Mouse (Mus musculus): ENCODE data around the gene Unc79. TPM values are rescaled to one million over a fixed set of nuclear protein-coding genes. Genes with fewer than 3 reads are reported as not detected.
A peak's percentile ranks its signal among the peaks of the same experiment; 100 is the strongest.

Unc79 gene
- polyA plus RNA-seq, 1 experiment from 2014 or later, result 8.3 TPM

GRCm38 (mm10) chr12:103131419-103131818 lies 182.8 kb downstream of the Unc79 start:
- H3K9me3 ChIP-seq, result no peaks in the 10 kb centered on the region
- H3K4me2 ChIP-seq (replicated peaks), result no peak overlapping the region
- peaks cover 66% of the 10 kb centered on the region for H3K36me3 ChIP-seq
- ATAC-seq, result no peak
- no peaks in the 10 kb centered on the region for H3K27me3 ChIP-seq
- 56% methylated on average over 6 of the region's 6 CpGs for WGBS
- H3K4me1 ChIP-seq (replicated peaks), result no peaks in the 10 kb centered on the region
- no peak overlapping the region for H3K9ac ChIP-seq (replicated peaks)
- no peak overlapping the region for H3K27ac ChIP-seq
- no peak overlapping the region for H3K4me3 ChIP-seq (replicated peaks)

DNA sequence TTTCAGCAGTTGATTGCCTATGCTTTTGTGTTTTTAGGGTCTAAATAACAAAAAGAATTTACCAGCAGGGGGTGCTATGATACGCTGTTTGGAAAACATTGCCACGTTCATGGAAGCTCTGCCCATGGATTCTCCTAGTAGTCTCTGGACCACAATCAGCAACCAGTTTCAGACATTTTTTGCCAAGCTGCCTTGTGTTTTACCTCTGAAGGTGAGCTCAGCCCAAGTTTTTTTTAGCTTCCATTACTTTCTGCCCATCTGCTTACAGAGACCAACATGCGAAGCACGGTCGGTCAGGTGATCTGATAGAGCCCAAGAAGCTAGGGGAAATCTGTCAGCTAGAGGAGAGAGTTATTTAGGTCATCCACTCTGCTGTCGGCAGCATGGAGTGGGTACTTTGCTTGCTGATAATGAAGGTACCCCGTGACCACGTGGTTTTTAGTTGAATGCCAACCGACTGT lies 193.9 kb downstream of the Unc79 start:
- no peaks in the 10 kb centered on the region for H3K9me3 ChIP-seq
- H3K9ac ChIP-seq (replicated peaks), result no peak overlapping the region
- no peaks in the 10 kb centered on the region for H3K27me3 ChIP-seq
- no peak overlapping the region for H3K27ac ChIP-seq
- no peak overlapping the region for H3K4me2 ChIP-seq (replicated peaks)
- ATAC-seq, result peak; percentile 46; the same call in 1 of the 2 replicates
- H3K4me3 ChIP-seq (replicated peaks), result no peak overlapping the region
- 62% methylated on average over 9 of the region's 9 CpGs for WGBS
- H3K4me1 ChIP-seq (replicated peaks), result 0 out of 2 replicates have a peak, but pooled peaks cover 7% of the 10 kb centered on the region
- H3K36me3 ChIP-seq, result peaks cover 21% of the 10 kb centered on the region

- peak; percentile 79 for ATAC-seq
- H3K4me3 ChIP-seq (replicated peaks), result no peak overlapping the region
- no peaks in the 10 kb centered on the region for H3K9me3 ChIP-seq
- no peak overlapping the region for H3K9ac ChIP-seq (replicated peaks)
- no peak overlapping the region for H3K27ac ChIP-seq
- no peak overlapping the region for H3K4me2 ChIP-seq (replicated peaks)
- WGBS, result 30% methylated on average over 9 of the region's 9 CpGs
- H3K4me1 ChIP-seq (replicated peaks), result 0 out of 2 replicates have a peak, but pooled peaks cover 7% of the 10 kb centered on the region
- H3K27me3 ChIP-seq, result no peaks in the 10 kb centered on the region
- peaks cover 33% of the 10 kb centered on the region for H3K36me3 ChIP-seq
Measured at GRCm38 (mm10) chr12:103143798-103144565, 195.3 kb downstream of the Unc79 start.

- no peaks in the 10 kb centered on the region for H3K27me3 ChIP-seq
- H3K36me3 ChIP-seq, result peaks cover 43% of the 10 kb centered on the region
- H3K4me1 ChIP-seq (replicated peaks), result no peaks in the 10 kb centered on the region
- H3K27ac ChIP-seq, result no peak overlapping the region
- no peak overlapping the region for H3K4me2 ChIP-seq (replicated peaks)
- H3K4me3 ChIP-seq (replicated peaks), result no peak overlapping the region
- H3K9me3 ChIP-seq, result no peaks in the 10 kb centered on the region
- ATAC-seq, result no peak
- no peak overlapping the region for H3K9ac ChIP-seq (replicated peaks)
- WGBS, result 84% methylated on average over 2 of the region's 2 CpGs
Measured at GRCm38 (mm10) chr12:103150247-103150646, 201.6 kb downstream of the Unc79 start.

GRCm38 (mm10) chr12:103154927-103155326 lies 206.3 kb downstream of the Unc79 start:
- H3K9ac ChIP-seq (replicated peaks), result no peak overlapping the region
- peaks cover 31% of the 10 kb centered on the region for H3K36me3 ChIP-seq
- H3K27me3 ChIP-seq, result no peaks in the 10 kb centered on the region
- H3K4me1 ChIP-seq (replicated peaks), result peaks cover 28% of the 10 kb centered on the region
- H3K9me3 ChIP-seq, result no peaks in the 10 kb centered on the region
- ATAC-seq, result no peak
- H3K4me2 ChIP-seq (replicated peaks), result no peak overlapping the region
- 75% methylated on average over 2 of the region's 2 CpGs for WGBS
- H3K4me3 ChIP-seq (replicated peaks), result no peak overlapping the region
- no peak overlapping the region for H3K27ac ChIP-seq

DNA sequence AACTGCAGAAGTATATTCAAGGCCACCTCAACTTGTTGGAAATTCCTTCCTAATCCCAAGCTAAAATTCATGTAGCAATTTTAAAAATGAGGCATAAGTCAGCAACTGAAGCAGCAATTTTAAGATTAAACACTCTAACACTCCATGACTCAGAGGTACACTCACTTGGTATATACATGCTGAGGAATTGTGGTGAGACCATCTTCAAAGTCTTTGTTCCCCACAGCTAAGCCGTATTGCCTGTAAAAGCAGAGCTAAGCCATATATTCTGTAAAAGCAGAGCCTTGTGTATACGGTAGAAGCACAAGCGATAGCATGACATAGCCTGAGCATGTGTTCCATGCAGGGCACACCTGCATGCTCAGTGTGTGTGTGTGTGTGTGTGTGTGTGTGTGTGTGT lies 206.7 kb downstream of the Unc79 start:
- no peak overlapping the region for H3K27ac ChIP-seq
- no peak overlapping the region for H3K9ac ChIP-seq (replicated peaks)
- H3K4me3 ChIP-seq (replicated peaks), result no peak overlapping the region
- H3K9me3 ChIP-seq, result no peaks in the 10 kb centered on the region
- WGBS, result 58% methylated on average over 3 of the region's 3 CpGs
- H3K4me1 ChIP-seq (replicated peaks), result peaks cover 28% of the 10 kb centered on the region
- H3K27me3 ChIP-seq, result no peaks in the 10 kb centered on the region
- peaks cover 31% of the 10 kb centered on the region for H3K36me3 ChIP-seq
- no peak overlapping the region for H3K4me2 ChIP-seq (replicated peaks)
- ATAC-seq, result peak; percentile 46; the same call in 1 of the 2 replicates

DNA sequence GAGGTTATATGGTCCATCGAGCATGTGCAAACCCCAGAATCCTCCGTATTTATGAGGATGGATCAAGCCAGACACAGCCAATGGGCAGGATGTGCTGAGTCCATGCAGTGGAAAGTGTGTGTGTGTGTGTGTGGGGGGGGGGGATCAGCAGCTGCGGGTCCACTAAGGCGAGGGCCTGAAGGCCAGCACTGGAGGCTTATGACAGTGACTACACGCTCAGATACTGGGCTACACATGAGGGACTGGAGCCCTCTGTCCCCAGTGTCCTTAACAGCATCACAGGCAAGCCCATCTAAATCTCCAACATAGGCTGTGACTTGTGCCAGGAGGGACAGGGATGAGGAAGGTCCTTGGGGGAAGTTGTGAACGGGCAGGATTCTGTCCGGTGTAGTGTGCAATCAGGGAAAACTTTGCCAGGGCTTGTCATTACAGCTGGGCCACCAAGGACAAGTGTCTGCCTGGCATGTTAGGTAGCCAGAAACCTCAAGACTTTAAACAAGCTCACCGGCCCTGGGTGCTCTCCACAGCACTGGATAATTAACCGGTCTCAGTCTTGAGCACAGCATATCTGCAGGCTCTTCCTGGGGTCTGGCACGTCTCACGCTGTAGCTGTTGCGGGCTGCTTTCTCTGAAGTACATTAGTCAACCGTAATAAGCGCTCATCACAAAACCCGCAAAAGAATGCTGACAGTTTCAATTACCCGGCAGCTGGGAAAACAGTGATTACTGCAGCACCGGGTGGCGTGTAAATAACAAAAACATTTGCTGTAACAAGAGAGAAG lies 208.7 kb downstream of the Unc79 start:
- Histone ChIP-seq H3K27ac (no peak overlapping the region), H3K4me2 (replicated peaks) (no peak overlapping the region), H3K9me3 (no peaks in the 10 kb centered on the region), H3K4me1 (replicated peaks) (peaks cover 28% of the 10 kb centered on the region), H3K9ac (replicated peaks) (no peak overlapping the region), H3K27me3 (no peaks in the 10 kb centered on the region), H3K4me3 (replicated peaks) (no peak overlapping the region), H3K36me3 (peaks cover 41% of the 10 kb centered on the region)
- whole genome bisulfite sequencing, result 57% methylated on average over 18 of the region's 18 CpGs
- ATAC-seq, result peak; percentile 62

DNA sequence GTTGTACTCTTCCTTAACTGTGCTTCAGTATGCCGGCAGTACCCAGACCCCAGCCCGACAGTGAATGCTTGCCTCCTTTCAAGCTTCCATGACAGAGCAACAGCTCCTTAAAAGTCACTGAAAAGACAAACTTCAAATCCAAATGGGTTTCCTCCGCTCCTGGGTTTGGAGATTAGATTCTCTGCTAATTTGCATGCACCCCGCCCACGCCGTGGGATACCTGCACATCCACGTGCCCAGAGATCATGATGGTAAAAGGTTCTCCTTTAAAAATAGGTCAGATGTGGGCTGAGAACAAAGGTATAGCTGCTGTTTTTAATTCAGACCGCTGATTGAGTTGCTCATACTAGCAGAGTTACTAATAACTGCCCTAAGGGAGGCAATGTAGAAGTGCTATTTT lies 210.4 kb downstream of the Unc79 start:
- H3K27ac ChIP-seq, result no peak overlapping the region
- peaks cover 46% of the 10 kb centered on the region for H3K36me3 ChIP-seq
- H3K9me3 ChIP-seq, result no peaks in the 10 kb centered on the region
- ATAC-seq, result no peak
- H3K4me2 ChIP-seq (replicated peaks), result no peak overlapping the region
- 72% methylated on average over 8 of the region's 8 CpGs for WGBS
- H3K4me3 ChIP-seq (replicated peaks), result no peak overlapping the region
- no peaks in the 10 kb centered on the region for H3K27me3 ChIP-seq
- H3K4me1 ChIP-seq (replicated peaks), result peaks cover 37% of the 10 kb centered on the region
- no peak overlapping the region for H3K9ac ChIP-seq (replicated peaks)

DNA sequence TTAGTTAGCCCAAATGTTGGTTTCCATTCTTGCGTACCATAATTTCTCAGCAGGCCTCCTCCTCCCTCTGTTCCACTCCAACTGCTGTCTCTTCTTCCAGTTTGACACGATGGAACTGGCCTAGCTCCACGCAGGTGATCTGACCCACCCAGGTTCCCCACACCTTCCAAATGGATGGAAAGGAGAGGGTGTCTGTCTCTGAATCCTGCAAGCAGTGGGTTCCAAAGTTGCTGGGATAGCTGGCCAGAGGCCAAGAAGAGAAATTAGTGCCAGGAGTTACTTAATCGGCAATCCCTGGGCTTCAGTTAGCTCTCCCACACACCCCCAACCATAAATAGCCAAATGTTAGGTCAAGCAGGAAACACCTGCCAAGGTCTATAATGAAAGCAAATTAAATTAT lies 212.1 kb downstream of the Unc79 start:
- WGBS, result 94% methylated on average over 4 of the region's 4 CpGs
- peaks cover 54% of the 10 kb centered on the region for H3K4me1 ChIP-seq (replicated peaks)
- H3K36me3 ChIP-seq, result peaks cover 47% of the 10 kb centered on the region
- H3K27me3 ChIP-seq, result no peaks in the 10 kb centered on the region
- H3K27ac ChIP-seq, result no peak overlapping the region
- H3K9me3 ChIP-seq, result no peaks in the 10 kb centered on the region
- no peak overlapping the region for H3K4me3 ChIP-seq (replicated peaks)
- no peak for ATAC-seq
- no peak overlapping the region for H3K9ac ChIP-seq (replicated peaks)
- no peak overlapping the region for H3K4me2 ChIP-seq (replicated peaks)

GRCm38 (mm10) chr12:103163596-103163995 lies 214.9 kb downstream of the Unc79 start:
- Histone ChIP-seq H3K27ac (peak overlapping the region; percentile 59), H3K4me3 (replicated peaks) (no peak overlapping the region), H3K9ac (replicated peaks) (no peak overlapping the region), H3K36me3 (peaks cover 59% of the 10 kb centered on the region), H3K27me3 (no peaks in the 10 kb centered on the region), H3K4me2 (replicated peaks) (no peak overlapping the region), H3K4me1 (replicated peaks) (peaks cover 39% of the 10 kb centered on the region), H3K9me3 (no peaks in the 10 kb centered on the region)
- 53% methylated on average over 10 of the region's 10 CpGs for WGBS
- no peak for ATAC-seq

DNA sequence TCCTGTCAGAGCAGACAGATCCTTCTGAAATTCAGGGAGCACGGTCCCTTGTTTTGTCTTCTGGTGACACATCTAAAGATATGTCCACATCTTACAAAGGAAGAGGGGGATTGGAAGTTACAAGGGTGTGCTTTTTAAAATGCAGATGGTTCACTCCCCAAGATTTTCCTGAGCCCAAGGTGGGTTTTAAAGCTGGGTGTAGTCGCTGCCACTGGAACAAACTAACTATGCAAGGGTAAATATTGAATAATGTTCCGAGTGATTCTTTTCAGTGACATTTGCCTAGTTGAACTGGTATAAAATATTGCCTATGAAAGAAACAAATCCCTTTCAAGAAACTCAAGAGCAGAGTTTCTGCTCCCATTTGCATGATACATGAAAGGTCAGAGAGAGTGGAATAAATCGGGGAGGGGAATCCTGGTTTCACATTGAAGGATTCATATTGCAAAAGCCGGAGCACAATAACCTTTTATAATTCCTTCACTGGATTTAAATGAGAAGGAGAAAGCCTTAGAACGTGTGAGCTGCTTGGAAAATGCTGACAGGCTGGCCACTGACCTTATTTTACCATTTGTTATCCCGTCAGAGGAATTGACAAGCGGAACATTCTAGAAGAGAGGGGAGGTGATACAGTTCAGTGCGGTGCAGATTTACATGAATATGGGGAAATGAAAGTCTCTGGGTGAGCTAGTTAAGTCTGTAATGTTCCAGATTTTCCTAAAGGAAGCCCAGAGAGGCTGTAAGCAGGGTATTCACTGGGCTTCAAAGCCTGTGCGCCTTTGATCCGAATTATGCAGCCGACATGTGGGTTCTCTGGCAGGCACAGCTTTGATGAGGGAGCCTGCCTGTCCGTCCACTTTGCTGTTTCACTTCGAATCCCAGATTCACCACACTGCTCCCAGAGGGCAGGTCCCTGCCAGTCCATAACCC lies 215.7 kb downstream of the Unc79 start:
- 13% methylated on average over 14 of the region's 14 CpGs for WGBS
- peak; percentile 93 for ATAC-seq
- Histone ChIP-seq H3K36me3 (peaks cover 59% of the 10 kb centered on the region), H3K4me2 (replicated peaks) (no peak overlapping the region), H3K4me3 (replicated peaks) (no peak overlapping the region), H3K9me3 (no peaks in the 10 kb centered on the region), H3K27me3 (no peaks in the 10 kb centered on the region), H3K9ac (replicated peaks) (no peak overlapping the region), H3K27ac (peak overlapping the region; percentile 59), H3K4me1 (replicated peaks) (peaks cover 36% of the 10 kb centered on the region)
